Mouse (Mus musculus): ENCODE results near the gene Glb1l2. TPM values are rescaled to one million over a fixed set of nuclear protein-coding genes. Genes with fewer than 3 reads are reported as not detected.

The Glb1l2 gene
- total and polyA plus RNA-seq, 3 experiments, result not detected

DNA sequence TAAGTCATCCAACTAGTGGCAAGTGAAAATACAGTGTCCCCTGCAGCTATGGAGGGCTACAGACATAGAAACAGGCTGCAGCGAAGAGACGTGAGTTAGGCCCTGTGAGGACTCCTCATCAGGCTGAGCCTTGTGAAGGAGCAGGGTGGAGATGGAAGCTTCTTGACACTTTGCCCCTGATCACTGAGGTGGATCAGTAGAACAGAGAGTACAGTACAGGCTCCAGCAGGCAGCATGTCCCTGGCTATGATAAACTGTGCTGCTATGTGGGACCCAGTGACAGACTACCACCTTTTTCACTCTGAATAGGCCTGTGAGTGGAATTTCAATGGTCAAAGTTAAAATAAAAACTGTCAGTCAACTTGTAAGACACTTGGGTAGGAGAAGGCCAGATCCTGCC is 5.9 kb downstream of the Glb1l2 start:
- H3K27me3 ChIP-seq (ENCODE audit: control insufficient read depth in 1 of 2, insufficient read depth in 2 of 2, low read length in 2 of 2), result no peaks in the 10 kb centered on the region
- no peak for TF ChIP-seq CHD1 (IDR thresholded peaks at IDR 0.05; ENCODE audit: low read depth, low read length)
- TF ChIP-seq ZC3H11A (IDR thresholded peaks at IDR 0.05; ENCODE audit: low read depth, low read length), result no peak
- no peak for TF ChIP-seq UBTF (IDR thresholded peaks at IDR 0.05; ENCODE audit: borderline replicate concordance, insufficient read depth, low read depth, low read length)
- TF ChIP-seq MEF2A (IDR thresholded peaks at IDR 0.05; ENCODE audit: extremely low read depth, insufficient replicate concordance, low read depth, low read length, poor library complexity, severe bottlenecking), result no peak
- H3K4me1 ChIP-seq (ENCODE audit: control insufficient read depth in 1 of 2, insufficient read depth in 2 of 2, low read length in 2 of 2), result no peaks in the 10 kb centered on the region
- H3K4me3 ChIP-seq (ENCODE audit: control insufficient read depth in 1 of 2, insufficient read depth in 1 of 2, low read depth in 2 of 2, low read length in 2 of 2), result no peak overlapping the region
- H3K36me3 ChIP-seq (ENCODE audit: control insufficient read depth in 1 of 2, insufficient read depth in 2 of 2, low read length in 2 of 2), result no peaks in the 10 kb centered on the region
- H3K9ac ChIP-seq (ENCODE audit: control insufficient read depth, low read depth, low read length, poor library complexity, severe bottlenecking), result no peak overlapping the region
- no peak for DNase-seq (ENCODE audit: low read depth, low spot score)
- no peak overlapping the region for H3K27ac ChIP-seq (ENCODE audit: control insufficient read depth, low read depth, low read length)
- no peaks in the 10 kb centered on the region for H3K79me2 ChIP-seq (ENCODE audit: control insufficient read depth, insufficient read depth, low read length, poor library complexity)
- H3K9me3 ChIP-seq (replicated peaks; ENCODE audit: insufficient read depth, low read length), result no peaks in the 10 kb centered on the region

DNA sequence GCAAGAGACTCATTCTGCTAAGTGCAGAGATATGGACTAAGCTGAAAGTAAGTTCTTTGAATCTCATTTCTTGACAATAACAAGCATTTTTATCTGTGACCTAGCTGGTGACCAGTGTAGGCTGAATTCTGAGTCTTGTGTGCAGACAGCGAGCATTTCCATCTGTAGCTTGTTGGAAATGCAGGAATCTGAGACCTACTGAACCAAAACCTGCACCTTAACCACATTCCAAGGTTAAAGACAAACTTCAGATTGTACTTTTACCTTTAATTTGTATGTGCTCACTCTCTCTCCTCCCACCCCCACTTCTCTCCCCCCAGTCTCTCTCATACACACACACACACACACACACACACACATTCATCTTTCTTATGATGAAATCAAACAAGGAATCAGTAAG is 7.5 kb downstream of the Glb1l2 start:
- Histone ChIP-seq H3K27me3 (ENCODE audit: control insufficient read depth in 1 of 2, insufficient read depth in 2 of 2, low read length in 2 of 2) (no peaks in the 10 kb centered on the region), H3K9ac (ENCODE audit: control insufficient read depth, low read depth, low read length, poor library complexity, severe bottlenecking) (no peak overlapping the region), H3K79me2 (ENCODE audit: control insufficient read depth, insufficient read depth, low read length, poor library complexity) (no peaks in the 10 kb centered on the region), H3K9me3 (replicated peaks; ENCODE audit: insufficient read depth, low read length) (no peaks in the 10 kb centered on the region), H3K4me1 (ENCODE audit: control insufficient read depth in 1 of 2, insufficient read depth in 2 of 2, low read length in 2 of 2) (no peaks in the 10 kb centered on the region), H3K27ac (ENCODE audit: control insufficient read depth, low read depth, low read length) (no peak overlapping the region), H3K36me3 (ENCODE audit: control insufficient read depth in 1 of 2, insufficient read depth in 2 of 2, low read length in 2 of 2) (no peaks in the 10 kb centered on the region), H3K4me3 (ENCODE audit: control insufficient read depth in 1 of 2, insufficient read depth in 1 of 2, low read depth in 2 of 2, low read length in 2 of 2) (no peak overlapping the region)
- no peak for TF ChIP-seq USF2 (IDR thresholded peaks at IDR 0.05; ENCODE audit: borderline replicate concordance in 1 of 2, insufficient read depth in 1 of 2, low read depth in 1 of 2, low read length in 2 of 2)
- TF ChIP-seq CTCF (IDR thresholded peaks at IDR 0.05 in 2 of 3, conservative IDR thresholded peaks at IDR 0.05 in 1 of 3; ENCODE audit: control insufficient read depth in 1 of 3, insufficient read depth in 1 of 3, low read depth in 2 of 3, low read length in 3 of 3, poor library complexity in 1 of 3, severe bottlenecking in 1 of 3), result no peak
- TF ChIP-seq CHD2 (IDR thresholded peaks at IDR 0.05; ENCODE audit: low read length), result no peak
- no peak for TF ChIP-seq MYC (IDR thresholded peaks at IDR 0.05; ENCODE audit: low read depth, low read length)
- no peak for TF ChIP-seq MAZ (IDR thresholded peaks at IDR 0.05; ENCODE audit: low read depth, low read length)
- TF ChIP-seq TCF12 (IDR thresholded peaks at IDR 0.05; ENCODE audit: low read depth, low read length), result no peak
- TF ChIP-seq UBTF (IDR thresholded peaks at IDR 0.05; ENCODE audit: borderline replicate concordance, insufficient read depth, low read depth, low read length), result no peak
- no peak for TF ChIP-seq MAX (IDR thresholded peaks at IDR 0.05; ENCODE audit: low read length)
- no peak for TF ChIP-seq JUND (IDR thresholded peaks at IDR 0.05; ENCODE audit: low read depth, low read length)
- TF ChIP-seq TBP (IDR thresholded peaks at IDR 0.05; ENCODE audit: low read depth, low read length), result no peak
- no peak for TF ChIP-seq EP300 (IDR thresholded peaks at IDR 0.05; ENCODE audit: low read depth in 1 of 2, low read length in 2 of 2)
- TF ChIP-seq CHD1 (IDR thresholded peaks at IDR 0.05; ENCODE audit: low read depth, low read length), result no peak
- TF ChIP-seq NELFE (IDR thresholded peaks at IDR 0.05; ENCODE audit: low read depth, low read length), result no peak
- TF ChIP-seq TAL1 (IDR thresholded peaks at IDR 0.05; ENCODE audit: low read length), result no peak
- no peak for TF ChIP-seq GATA1 (IDR thresholded peaks at IDR 0.05; ENCODE audit: low read depth, low read length)
- no peak for TF ChIP-seq ZKSCAN1 (IDR thresholded peaks at IDR 0.05; ENCODE audit: low read depth, low read length)
- no peak for TF ChIP-seq SIN3A (IDR thresholded peaks at IDR 0.05; ENCODE audit: low read length)
- no peak for TF ChIP-seq ZNF384 (IDR thresholded peaks at IDR 0.05; ENCODE audit: low read depth, low read length)
- no peak for DNase-seq (ENCODE audit: low read depth, low spot score)

Data from MEL (cell line).